ENCODE assay signal across 18 mouse cellular contexts in the genomic region with DNA sequence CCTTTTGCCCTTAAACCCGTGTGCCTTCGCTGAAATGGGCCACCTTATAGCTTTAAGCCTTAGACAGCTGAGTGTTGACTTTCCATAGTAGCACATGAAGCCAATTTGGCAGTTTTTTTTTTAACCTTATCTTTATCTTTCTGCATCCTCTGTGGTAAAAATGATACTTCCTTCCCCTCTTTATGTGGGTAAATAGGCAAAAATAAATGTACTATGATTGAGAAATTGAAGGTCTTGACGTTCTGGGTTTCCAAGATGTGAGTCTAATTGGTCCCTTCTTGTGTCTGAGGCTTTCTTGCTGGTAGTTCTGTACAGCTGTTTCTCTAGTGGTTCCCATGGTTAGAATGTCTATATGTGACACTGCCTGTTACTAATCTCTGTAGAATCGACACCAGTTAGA. TPM values are rescaled to one million over a fixed set of nuclear protein-coding genes. Genes with fewer than 3 reads are reported as not detected.
DNase-seq lines count a peak whose midpoint lies in the region; TF ChIP-seq lines count a peak whose summit lies in the region.
"Had no signal": no experiment of that assay in that cellular context is flagged by ENCODE, and none has a peak within 500 bp of the region (broad histone marks: within the 10 kb centered on the region; RNA-seq: fewer than 3 reads in every experiment).

No protein-coding gene starts in this region.

- WGBS in bone marrow, adult 2 months: 3% methylated on average over 4 of the region's 4 CpGs

- DNase-seq in 416B (ENCODE audit: low read depth): peak; percentile 95
- DNase-seq in CD4-positive helper T cell, adult 2 months (ENCODE audit: low read depth, low spot score): peak; percentile 80
- peak; percentile 69 for DNase-seq in induced T-regulatory cell, adult 2 months (ENCODE audit: low read depth)
- no peak for DNase-seq in right cerebral cortex, adult 18-20 months
- DNase-seq in kidney, postnatal 36 days: no peak
- DNase-seq in left cerebral cortex, adult 2 months (ENCODE audit: extremely low spot score in 1 of 2, low spot score in 2 of 2): no peak
- DNase-seq: adrenal gland, postnatal 25 days; cerebellum, adult 9-10 months; heart, postnatal 4 days; lung, adult 18-20 months; lung, postnatal 10 days; retina, postnatal 1 day; thymus, adult 18-20 months had no signal

- H3K27ac ChIP-seq in bone marrow, adult 2 months (ENCODE audit: control insufficient read depth, insufficient read depth, low read depth, low read length, poor library complexity): peak overlapping the region; percentile 47
- no peak overlapping the region for H3K27ac ChIP-seq in left cerebral cortex, adult 2 months
- H3K27ac ChIP-seq: heart, embryonic 10.5 days; kidney, embryonic 15.5 days; midbrain, embryonic 13.5 days; neural tube, embryonic 12.5 days had no signal

- peaks cover 4% of the 10 kb centered on the region; the same call in 1 of the 2 replicates for H3K4me1 ChIP-seq in bone marrow, adult 2 months (ENCODE audit: control insufficient read depth, insufficient read depth, low read length)

- TF ChIP-seq POLR2A in bone marrow, adult 2 months (IDR thresholded peaks at IDR 0.05; ENCODE audit: borderline replicate concordance, control insufficient read depth, low read depth, low read length): no peak

- H3K4me3 ChIP-seq in bone marrow, adult 2 months (replicated peaks; ENCODE audit: control insufficient read depth, low read depth, low read length): no peak overlapping the region
- no peak overlapping the region for H3K4me3 ChIP-seq in left cerebral cortex, adult 2 months
- H3K4me3 ChIP-seq: heart, embryonic 10.5 days; kidney, embryonic 15.5 days; midbrain, embryonic 13.5 days; neural tube, embryonic 12.5 days had no signal

- intact Hi-C loops in left cerebral cortex, adult 2 months (cut with DNase I): no loop called here

- TF ChIP-seq CTCF in bone marrow, adult 2 months (IDR thresholded peaks at IDR 0.05; ENCODE audit: control insufficient read depth, insufficient read depth, low read length): no peak
- TF ChIP-seq CTCF in left cerebral cortex, adult 2 months (IDR thresholded peaks at IDR 0.05): no peak

RNA-seq across cellular contexts. Expression of a gene that starts 46.2 kb away (rescaled TPM):
- 3.3 and 4.0 TPM in 2 replicates for polyA plus RNA-seq in bone marrow, adult 2 months (2011; ENCODE audit: insufficient read depth, insufficient read length, low replicate concordance, missing spikeins)
- 1 to 10 TPM; 2.5 to 3.2 TPM for total RNA-seq in left cerebral cortex, adult 2 months (2021)

RNA-seq across cellular contexts. Expression of a gene that starts 53.4 kb away (rescaled TPM):
- 3.0 and 3.2 TPM in 2 replicates for polyA plus RNA-seq in bone marrow, adult 2 months (2011; ENCODE audit: insufficient read depth, insufficient read length, low replicate concordance, missing spikeins)
- total RNA-seq in left cerebral cortex, adult 2 months (2021): 1 to 10 TPM in 1 of 2 experiments, under 1 TPM in 1; 0.68 to 1.3 TPM

Comparison
In these comparisons a context has a peak if more than half of its experiments do, and no peak if none do; other contexts are left out.
1. DNase-seq: peak in 416B (single experiment), CD4-positive helper T cell, adult 2 months (single experiment) and induced T-regulatory cell, adult 2 months (single experiment); none in right cerebral cortex, adult 18-20 months (single experiment), kidney, postnatal 36 days (0 of 2) and left cerebral cortex, adult 2 months (0 of 2).